Mouse (Mus musculus) kidney, adult 2 months (tissue): ENCODE data around the gene Tifa.

Experiments used
- CTCF ChIP-seq: fragments of 200-500 bp; conservative IDR thresholded peaks from 2 replicates; pipeline ENCODE4 v1.5.1; 2011; ENCODE audit warnings: low read depth, mild to moderate bottlenecking, control low read depth, low read length, moderate library complexity, mixed read lengths; ENCODE audit not compliant: insufficient read depth, insufficient read length
- POLR2A ChIP-seq: fragments of 200-500 bp; IDR thresholded peaks from one replicate; pipeline ENCODE4 v1.6.1; 2011; ENCODE audit warnings: low read depth, low read length, control low read depth

GRCm38 (mm10) chr3:127849922-127850321, 60.3 kb downstream of the Tifa start:
- no peak for TF ChIP-seq CTCF
- TF ChIP-seq POLR2A: no peak
